Mouse (Mus musculus): Measurements from ENCODE around the gene Ubd. TPM values are rescaled to one million over a fixed set of nuclear protein-coding genes. Genes with fewer than 3 reads are reported as not detected.
"Not testable (repeated sequence)": the region's sequence is repeated elsewhere in the genome, so short reads cannot be mapped to it uniquely, and the experiment has no call there.

Gene Ubd
- polyA plus RNA-seq, 1 experiment from 2014 or later, result not detected

DNA sequence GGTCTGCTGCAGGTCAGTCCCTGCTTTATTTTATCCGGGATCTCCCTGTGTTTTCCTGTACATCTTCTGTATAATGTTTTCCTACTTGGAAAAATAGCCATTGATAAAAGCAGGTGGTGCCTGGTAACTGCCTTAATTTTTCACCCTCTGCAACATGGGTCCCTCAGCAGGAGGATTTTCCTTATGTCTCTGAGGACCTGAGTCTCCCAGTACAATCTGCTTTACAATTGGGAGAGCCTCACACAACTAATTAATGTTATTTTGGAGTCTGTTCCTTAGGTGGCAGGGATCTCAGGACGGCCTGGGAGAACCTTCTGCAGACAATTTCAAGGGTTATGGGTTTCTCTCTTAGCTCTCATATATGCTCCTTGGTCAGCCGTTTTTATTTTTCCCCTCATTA is 19.3 kb downstream of the Ubd start, which contains the start of gene Olfr95:
Olfr95 (minus strand) TSS at position 101 of the 400 bp plus-strand sequence.
- H3K4me2 ChIP-seq, result no peak within 1 kb of the TSS
- H3K9ac ChIP-seq (replicated peaks), result no peak within 1 kb of the TSS
- no peak within 1 kb of the TSS for H3K4me3 ChIP-seq (replicated peaks)
- no peaks in the 10 kb centered on the region for H3K36me3 ChIP-seq
- no peaks in the 10 kb centered on the region; the same call in 1 of the 2 replicates for H3K9me3 ChIP-seq (replicated peaks)
- ATAC-seq (ENCODE audit: low FRiP score), result no peak
- WGBS, result 82% methylated on average over 3 of the region's 3 CpGs
- H3K27ac ChIP-seq (replicated peaks), result no peak within 1 kb of the TSS
- 0 out of 2 replicates have a peak, but pooled peaks cover 5% of the 10 kb centered on the region for H3K4me1 ChIP-seq
- H3K27me3 ChIP-seq (replicated peaks), result no peaks in the 10 kb centered on the region; the same call in 1 of the 2 replicates

DNA sequence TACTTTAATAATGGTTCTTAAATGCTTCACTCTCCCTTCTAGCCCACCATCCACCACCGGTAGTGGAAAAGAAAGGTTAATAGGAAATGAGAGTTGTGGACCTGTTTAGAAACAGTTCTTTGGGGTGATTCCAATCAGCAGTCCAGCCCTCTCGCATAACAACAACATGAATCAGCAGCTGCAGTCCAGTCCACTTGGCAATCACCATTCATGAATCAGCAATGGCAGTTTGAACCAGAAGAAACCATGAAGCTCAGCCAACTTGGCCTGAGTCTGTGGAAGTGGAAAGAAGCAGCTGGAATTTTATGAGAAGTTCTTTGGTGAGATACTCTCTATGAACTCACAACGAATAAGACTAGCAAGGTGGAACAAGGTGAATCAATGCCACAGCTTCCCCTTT is 24.8 kb downstream of the Ubd start:
- H3K27me3 ChIP-seq (replicated peaks), result no peaks in the 10 kb centered on the region
- ATAC-seq (ENCODE audit: low FRiP score), result no peak
- H3K36me3 ChIP-seq, result no peaks in the 10 kb centered on the region
- no peak overlapping the region for H3K4me3 ChIP-seq (replicated peaks)
- no peak overlapping the region for H3K27ac ChIP-seq (replicated peaks)
- H3K9ac ChIP-seq (replicated peaks), result no peak overlapping the region
- no peaks in the 10 kb centered on the region for H3K4me1 ChIP-seq
- 92% methylated on average over 3 of the region's 3 CpGs for WGBS
- H3K9me3 ChIP-seq (replicated peaks), result no peaks in the 10 kb centered on the region; the same call in 1 of the 2 replicates
- no peak overlapping the region for H3K4me2 ChIP-seq

DNA sequence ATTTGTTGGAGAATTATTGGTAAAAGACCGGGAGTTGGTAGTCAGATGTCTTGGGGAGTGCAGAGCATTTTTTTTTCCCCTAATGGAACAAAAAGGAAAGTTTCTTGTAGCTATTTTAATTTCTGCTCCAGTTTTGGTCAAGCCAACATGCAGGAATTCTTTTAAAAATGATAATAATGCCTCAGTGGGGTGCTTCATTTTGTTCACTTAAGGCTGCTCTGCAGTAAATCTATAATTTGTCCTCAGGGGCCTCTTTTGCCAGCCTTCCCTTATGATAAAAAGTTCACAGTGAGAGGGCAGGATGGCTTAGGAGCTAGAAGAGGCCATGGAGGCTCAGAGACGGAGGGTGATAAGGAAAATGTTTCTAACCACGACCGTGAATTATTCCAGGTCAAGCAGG is 26.2 kb downstream of the Ubd start, which contains the start of gene Olfr96:
Olfr96 (plus strand) TSS at position 301 of the 400 bp plus-strand sequence.
- Histone ChIP-seq H3K9me3 (replicated peaks) (no peaks in the 10 kb centered on the region; the same call in 1 of the 2 replicates), H3K4me3 (replicated peaks) (no peak within 1 kb of the TSS), H3K36me3 (no peaks in the 10 kb centered on the region), H3K27ac (replicated peaks) (no peak within 1 kb of the TSS), H3K27me3 (replicated peaks) (no peaks in the 10 kb centered on the region), H3K4me2 (no peak within 1 kb of the TSS), H3K9ac (replicated peaks) (no peak within 1 kb of the TSS), H3K4me1 (no peaks in the 10 kb centered on the region)
- WGBS, result 68% methylated on average over 4 of the region's 4 CpGs
- ATAC-seq (ENCODE audit: low FRiP score), result no peak

DNA sequence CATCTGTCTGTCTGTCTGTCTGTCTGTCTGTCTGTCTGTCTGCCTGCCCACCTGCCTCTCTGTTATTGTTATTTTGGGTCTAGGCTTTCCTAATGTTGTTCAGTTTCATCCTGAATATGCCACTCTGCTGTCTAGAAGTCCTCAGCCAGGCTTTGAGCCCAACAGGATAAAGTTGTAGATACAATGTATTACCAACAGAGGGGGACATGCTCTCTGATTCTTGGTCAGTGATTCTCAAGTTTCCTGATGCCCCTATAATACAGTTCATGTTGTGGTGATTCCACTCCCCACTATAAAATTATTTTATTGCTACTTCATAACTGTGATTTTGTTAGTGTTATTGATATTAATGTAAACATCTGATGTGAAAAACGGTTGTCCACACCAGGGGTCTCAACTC is 28.2 kb downstream of the Ubd start:
- H3K4me3 ChIP-seq (replicated peaks), result no peak overlapping the region
- H3K9ac ChIP-seq (replicated peaks), result no peak overlapping the region
- H3K27me3 ChIP-seq (replicated peaks), result no peaks in the 10 kb centered on the region
- no peaks in the 10 kb centered on the region; the same call in 1 of the 2 replicates for H3K9me3 ChIP-seq (replicated peaks)
- ATAC-seq (ENCODE audit: low FRiP score), result no peak
- no peaks in the 10 kb centered on the region for H3K36me3 ChIP-seq
- no peak overlapping the region for H3K27ac ChIP-seq (replicated peaks)
- H3K4me2 ChIP-seq, result no peak overlapping the region
- no peaks in the 10 kb centered on the region for H3K4me1 ChIP-seq
- WGBS, result 20% methylated on average over 1 of the region's 1 CpGs

DNA sequence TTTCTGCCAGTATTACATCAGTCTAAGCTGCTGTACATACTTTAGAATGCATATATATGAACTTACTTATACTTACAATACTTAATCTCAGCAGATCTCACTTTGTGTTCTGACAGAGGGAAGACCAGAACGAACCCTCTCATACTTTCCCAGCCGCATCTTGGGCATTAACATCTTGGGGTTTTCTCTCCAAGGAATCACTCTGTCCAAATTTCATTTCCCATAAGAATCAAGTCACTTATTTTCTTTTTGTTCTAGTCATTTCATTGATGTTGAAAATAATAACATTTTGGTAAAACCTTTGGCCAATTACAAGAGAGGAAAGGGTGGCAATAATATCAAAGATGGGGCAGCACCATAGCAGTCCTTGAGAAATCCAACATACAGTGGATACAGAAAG is 43.5 kb downstream of the Ubd start, which contains the start of gene Olfr97:
Olfr97 (minus strand) TSS at position 101 of the 400 bp plus-strand sequence.
- H3K36me3 ChIP-seq; H3K27me3 ChIP-seq (replicated peaks); H3K9ac ChIP-seq (replicated peaks); H3K4me1 ChIP-seq; H3K4me2 ChIP-seq; ATAC-seq (ENCODE audit: low FRiP score); H3K27ac ChIP-seq (replicated peaks); H3K4me3 ChIP-seq (replicated peaks); H3K9me3 ChIP-seq (replicated peaks): not testable (repeated sequence)
- 96% methylated on average over 2 of the region's 2 CpGs for WGBS

DNA sequence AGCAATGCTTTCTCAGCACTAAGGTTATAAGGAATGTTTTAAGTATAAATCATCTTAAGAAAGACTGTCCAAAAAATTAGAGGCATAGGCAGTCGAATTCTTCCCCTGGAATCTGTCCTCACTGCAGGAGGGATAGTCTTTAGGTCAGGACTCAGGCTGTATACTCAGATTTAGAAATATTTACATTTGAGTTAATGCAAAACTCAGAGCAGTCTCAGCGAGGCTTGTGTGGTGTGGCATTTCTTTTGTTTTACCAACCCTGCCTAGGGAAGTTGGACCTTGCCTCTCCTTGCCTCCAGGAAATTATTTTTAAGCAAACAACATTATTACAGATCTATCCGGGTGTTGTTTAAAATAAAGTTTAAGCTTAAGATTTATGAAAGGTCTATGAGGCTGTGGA is 48.5 kb downstream of the Ubd start:
- no peak for ATAC-seq (ENCODE audit: low FRiP score)
- Histone ChIP-seq H3K9ac (replicated peaks) (no peak overlapping the region), H3K9me3 (replicated peaks) (no peaks in the 10 kb centered on the region), H3K4me2 (no peak overlapping the region), H3K27me3 (replicated peaks) (no peaks in the 10 kb centered on the region), H3K36me3 (no peaks in the 10 kb centered on the region), H3K4me1 (no peaks in the 10 kb centered on the region), H3K4me3 (replicated peaks) (no peak overlapping the region), H3K27ac (replicated peaks) (no peak overlapping the region)
- WGBS, result 55% methylated on average over 3 of the region's 3 CpGs

Other genes with a start within 250 kb of the Ubd start
- gene Ppp1r11, start 242.2 kb upstream of the Ubd start, polyA plus RNA-seq (2015; fragmentation: Nextera tagmentation; extraction: Ambion mirVana), result 155 and 168 TPM in 2 replicates
- gene Znrd1, start 235.3 kb upstream of the Ubd start, polyA plus RNA-seq (2015; fragmentation: Nextera tagmentation; extraction: Ambion mirVana), result 59.2 and 62.9 TPM in 2 replicates
- gene Znrd1as, start 235.3 kb upstream of the Ubd start, polyA plus RNA-seq (2015; fragmentation: Nextera tagmentation; extraction: Ambion mirVana), result 5.5 and 5.8 TPM in 2 replicates
- 0.27 TPM in 1 of 2 replicates, not detected in the other for gene 2410137M14Rik, start 212.7 kb upstream of the Ubd start, polyA plus RNA-seq (2015; fragmentation: Nextera tagmentation; extraction: Ambion mirVana)
- gene H2-M5, start 204.4 kb upstream of the Ubd start, polyA plus RNA-seq (2015; fragmentation: Nextera tagmentation; extraction: Ambion mirVana), result 2.5 and 2.7 TPM in 2 replicates
- gene Zfp57, start 192.7 kb upstream of the Ubd start, polyA plus RNA-seq (2015; fragmentation: Nextera tagmentation; extraction: Ambion mirVana), result 200 and 252 TPM in 2 replicates
- 1.5 and 2.0 TPM in 2 replicates for gene Mog, start 170.5 kb upstream of the Ubd start, polyA plus RNA-seq (2015; fragmentation: Nextera tagmentation; extraction: Ambion mirVana)
- gene Gabbr1, start 147.9 kb upstream of the Ubd start, polyA plus RNA-seq (2015; fragmentation: Nextera tagmentation; extraction: Ambion mirVana), result 77.9 and 90.1 TPM in 2 replicates
- gene Olfr90, start 105.4 kb upstream of the Ubd start, polyA plus RNA-seq (2015; fragmentation: Nextera tagmentation; extraction: Ambion mirVana), result 0.06 TPM in 1 of 2 replicates, not detected in the other
- not detected in 2 replicates for gene Olfr91, start 95.6 kb upstream of the Ubd start, polyA plus RNA-seq (2015; fragmentation: Nextera tagmentation; extraction: Ambion mirVana)
- gene Olfr92, start 73.8 kb upstream of the Ubd start, polyA plus RNA-seq (2015; fragmentation: Nextera tagmentation; extraction: Ambion mirVana), result not detected in 2 replicates
- not detected in 2 replicates for gene Olfr93, start 32.4 kb upstream of the Ubd start, polyA plus RNA-seq (2015; fragmentation: Nextera tagmentation; extraction: Ambion mirVana)
- 0.14 and 0.19 TPM in 2 replicates for gene Olfr94, start 7.1 kb downstream of the Ubd start, polyA plus RNA-seq (2015; fragmentation: Nextera tagmentation; extraction: Ambion mirVana)
- 0.04 TPM in 1 of 2 replicates, not detected in the other for gene Olfr95, start 19.2 kb downstream of the Ubd start, polyA plus RNA-seq (2015; fragmentation: Nextera tagmentation; extraction: Ambion mirVana)
- not detected in 2 replicates for gene Olfr96, start 26.3 kb downstream of the Ubd start, polyA plus RNA-seq (2015; fragmentation: Nextera tagmentation; extraction: Ambion mirVana)
- not detected in 2 replicates for gene Olfr97, start 43.4 kb downstream of the Ubd start, polyA plus RNA-seq (2015; fragmentation: Nextera tagmentation; extraction: Ambion mirVana)
- not detected in 2 replicates for gene Olfr98, start 69.9 kb downstream of the Ubd start, polyA plus RNA-seq (2015; fragmentation: Nextera tagmentation; extraction: Ambion mirVana)
- 1.7 and 3.2 TPM in 2 replicates for gene H2-M3, start 76.3 kb downstream of the Ubd start, polyA plus RNA-seq (2015; fragmentation: Nextera tagmentation; extraction: Ambion mirVana)
- gene Olfr99, start 89.6 kb downstream of the Ubd start, polyA plus RNA-seq (2015; fragmentation: Nextera tagmentation; extraction: Ambion mirVana), result not detected in 2 replicates
- not detected in 2 replicates for gene Olfr101, start 110.4 kb downstream of the Ubd start, polyA plus RNA-seq (2015; fragmentation: Nextera tagmentation; extraction: Ambion mirVana)
- gene Olfr102, start 123.2 kb downstream of the Ubd start, polyA plus RNA-seq (2015; fragmentation: Nextera tagmentation; extraction: Ambion mirVana), result not detected in 2 replicates
- gene Olfr103, start 145.8 kb downstream of the Ubd start, polyA plus RNA-seq (2015; fragmentation: Nextera tagmentation; extraction: Ambion mirVana), result not detected in 2 replicates
- not detected in 2 replicates for gene Olfr104-ps, start 165.7 kb downstream of the Ubd start, polyA plus RNA-seq (2015; fragmentation: Nextera tagmentation; extraction: Ambion mirVana)
- not detected in 2 replicates for gene Olfr105-ps, start 185.1 kb downstream of the Ubd start, polyA plus RNA-seq (2015; fragmentation: Nextera tagmentation; extraction: Ambion mirVana)
- not detected in 2 replicates for gene Olfr106-ps, start 196.5 kb downstream of the Ubd start, polyA plus RNA-seq (2015; fragmentation: Nextera tagmentation; extraction: Ambion mirVana)
- gene Olfr107, start 205.3 kb downstream of the Ubd start, polyA plus RNA-seq (2015; fragmentation: Nextera tagmentation; extraction: Ambion mirVana), result 0.04 TPM in 1 of 2 replicates, not detected in the other